ENCODE assay signal across 8 mouse cellular contexts in the genomic region with DNA sequence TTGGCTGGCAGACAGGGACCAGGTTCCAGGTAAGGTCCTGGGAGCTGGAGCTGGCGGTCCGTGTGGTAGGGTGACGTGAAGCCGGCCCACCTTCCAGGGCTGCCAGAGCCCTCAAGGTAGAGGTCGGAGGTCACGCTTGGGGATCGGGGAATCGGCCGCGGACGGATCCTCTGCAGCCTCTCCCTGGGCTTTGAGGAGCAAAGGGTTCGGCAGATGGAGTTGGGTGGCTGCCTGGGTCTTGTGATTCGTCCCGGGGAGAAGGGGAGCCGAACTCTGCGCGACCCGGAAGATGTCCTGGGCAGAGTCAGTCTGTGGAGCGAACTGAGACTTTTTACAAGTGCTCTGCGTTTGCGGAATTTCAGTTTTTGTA. TPM values are rescaled to one million over a fixed set of nuclear protein-coding genes. Genes with fewer than 3 reads are reported as not detected.
DNase-seq lines count a peak whose midpoint lies in the region; ATAC-seq lines count a peak whose summit lies in the region.

No protein-coding gene starts in this region.

- peak; percentile 85; the same call in 1 of the 2 replicates for ATAC-seq in cerebellum, adult (ENCODE audit: insufficient number of reproducible peaks, low FRiP score, low TSS enrichment)
- ATAC-seq in monocyte, adult 5-6 weeks (replicated peaks; ENCODE audit: insufficient number of reproducible peaks, low FRiP score, low TSS enrichment, poor library complexity, severe bottlenecking): peak; percentile 18; the same call in 1 of the 2 replicates

- DNase-seq in cerebellum, adult 11 months: no peak
- peak; percentile 41 for DNase-seq in right cerebral cortex, postnatal 14 days
- DNase-seq in right cerebral cortex, postnatal 25 days: no peak
- DNase-seq in kidney, postnatal 36 days: peak; percentile 48 to 71
- no peak for DNase-seq in right cerebral cortex, postnatal 10 days (ENCODE audit: low spot score in 2 of 2)
- DNase-seq in right cerebral cortex, adult 2 months (ENCODE audit: low spot score in 2 of 2): no peak

RNA-seq across cellular contexts. Expression of a gene that starts 0.3 kb away (rescaled TPM):
- total RNA-seq in monocyte, adult 5-6 weeks (2017): 46.3 to 66.8 TPM (median 50.0 TPM) in 3 replicates

Comparison
In these comparisons a context has a peak if more than half of its experiments do, and no peak if none do; other contexts are left out.
1. DNase-seq: peak in right cerebral cortex, postnatal 14 days (single experiment) and kidney, postnatal 36 days (2 of 2); none in cerebellum, adult 11 months (single experiment), right cerebral cortex, postnatal 25 days (single experiment), right cerebral cortex, postnatal 10 days (0 of 2) and right cerebral cortex, adult 2 months (0 of 2).